Mouse (Mus musculus) megakaryocyte, embryonic 14.5 days (primary cell): ENCODE measurements around the gene Zbtb46.

ENCODE experiments used
- FLI1 ChIP-seq: IDR thresholded peaks from 2 replicates; pipeline ENCODE4 v1.6.1; 2012; ENCODE audit warnings: low read length, inconsistent platforms, mixed read lengths
- GATA1 ChIP-seq: IDR thresholded peaks from 3 replicates; pipeline ENCODE4 v1.6.1; 2012; ENCODE audit warnings: mixed read lengths, low read length, inconsistent platforms, borderline replicate concordance

- no peak for TF ChIP-seq GATA1
- TF ChIP-seq FLI1 = no peak
These were observed 93.6 kb downstream of the Zbtb46 start for GRCm38 (mm10) chr2:181365655-181366075.
